Mouse (Mus musculus) liver, embryonic 14.5 days (tissue): Measurements from ENCODE around the gene Klhl33. TPM values are rescaled to one million over a fixed set of nuclear protein-coding genes. Genes with fewer than 3 reads are reported as not detected.
"Not testable (repeated sequence)": the region's sequence is repeated elsewhere in the genome, so short reads cannot be mapped to it uniquely, and the experiment has no call there.

Experiments used
- ATAC-seq: fragments of 200-750 bp; cut with Nextera tagmentation; 2 replicates; pipeline ENCODE4 v1.8.0; 2017; ENCODE audit warnings: moderate number of reproducible peaks, mild to moderate bottlenecking, moderate library complexity; ENCODE audit not compliant: insufficient read depth
- DNase-seq, 3 experiments: peaks; one replicate each; pipeline ENCODE4 v3.0.0-alpha.2; 2012 to 2013; ENCODE audit warnings: low read depth in 3 of 3, low spot score in 3 of 3
- H3K27ac ChIP-seq: fragments of 300-500 bp; sonication (generic); 2 replicates; pipeline ENCODE4 v1.5.1; 2014; ENCODE audit warnings: moderate library complexity, mild to moderate bottlenecking, control low read depth, inconsistent platforms
- H3K27me3 ChIP-seq: fragments of 300-500 bp; sonication (generic); 2 replicates; pipeline ENCODE4 v1.6.1; 2014; ENCODE audit warnings: mild to moderate bottlenecking, low read length, moderate library complexity; ENCODE audit not compliant: control insufficient read depth, insufficient read depth
- H3K36me3 ChIP-seq: fragments of 300-500 bp; sonication (generic); replicated peaks from 2 replicates; pipeline ENCODE4 v1.6.1; 2014; ENCODE audit warnings: low read depth; ENCODE audit not compliant: control insufficient read depth, insufficient read depth
- H3K4me1 ChIP-seq, 2 experiments: fragments of 200-500 bp in 1 of 2; fragments of 300-500 bp in 1 of 2; sonication (generic) in 1 of 2; replicated peaks; 2 replicates each; pipeline ENCODE4 v1.6.1; 2012 to 2014; ENCODE audit warnings: antibody characterized with exemption in 1 of 2, inconsistent platforms in 1 of 2, low read length in 1 of 2; ENCODE audit not compliant: control insufficient read depth in 2 of 2, insufficient read depth in 2 of 2
- H3K4me2 ChIP-seq: fragments of 300-500 bp; sonication (generic); 2 replicates; pipeline ENCODE4 v1.6.1; 2014; ENCODE audit warnings: low read depth, mild to moderate bottlenecking, control low read depth, moderate library complexity
- H3K4me3 ChIP-seq, 2 experiments: fragments of 200-500 bp in 1 of 2; fragments of 300-500 bp in 1 of 2; sonication (generic) in 1 of 2; 2 replicates each; pipeline ENCODE4 v1.5.1; 2012 to 2014; ENCODE audit warnings: low read depth in 2 of 2, low read length in 2 of 2, mild to moderate bottlenecking in 2 of 2, control low read depth in 1 of 2, inconsistent platforms in 1 of 2, moderate library complexity in 1 of 2; ENCODE audit not compliant: insufficient read depth in 1 of 2
- H3K9ac ChIP-seq: fragments of 300-500 bp; sonication (generic); replicated peaks from 2 replicates; pipeline ENCODE4 v1.6.1; 2014; ENCODE audit warnings: mild to moderate bottlenecking, control low read depth, moderate library complexity
- H3K9me3 ChIP-seq: fragments of 300-500 bp; sonication (generic); 2 replicates; pipeline ENCODE4 v1.6.1; 2016; ENCODE audit warnings: low read length, mixed read lengths; ENCODE audit not compliant: control insufficient read depth
- CTCF ChIP-seq: IDR thresholded peaks from 2 replicates; pipeline ENCODE4 v1.5.1; 2016; ENCODE audit warnings: antibody characterized with exemption, low read depth, control low read depth
- EP300 ChIP-seq: IDR thresholded peaks from 2 replicates; pipeline ENCODE4 v1.6.1; 2016; ENCODE audit warnings: antibody characterized with exemption, low read depth
- WGBS: fragments of 180-500 bp; shearing (Covaris S2); extraction: QIAGEN DNeasy Blood & Tissue Kit; methylation state at CpG from one replicate; pipeline ENCODE4 v1.1.7; 2014; ENCODE audit not compliant: insufficient replicate concordance; 5-methylcytosine and 5-hydroxymethylcytosine counted together
- polyA plus RNA-seq, 2 experiments: library from polyadenylated mRNA; depleted of rRNA in 1 of 2; stranded (reverse) in 1 of 2; unstranded in 1 of 2; fragments of >200 nt; fragmentation: Nextera tagmentation in 1 of 2; extraction: Ambion mirVana in 1 of 2; gene quantifications; 2 replicates each; pipeline versions ENCODE4 v1.2.1 to v1.2.3; 2012 to 2014

The Klhl33 gene
- polyA plus RNA-seq, 2 experiments: 0.08 to 0.16 TPM

- H3K4me3 ChIP-seq: peak within 1 kb of the TSS; percentile 77 to 85
- H3K9me3 ChIP-seq: no peaks in the 10 kb centered on the region
- TF ChIP-seq EP300 (no peak), CTCF (no peak)
- peaks cover 0 to 6% of the 10 kb centered on the region in 2 experiments; a peak in 3 of 4 replicates for H3K4me1 ChIP-seq
- H3K27me3 ChIP-seq: no peaks in the 10 kb centered on the region
- H3K4me2 ChIP-seq: peak within 1 kb of the TSS; percentile 96
- peaks cover 31% of the 10 kb centered on the region for H3K36me3 ChIP-seq
- under 1% methylated on average over 57 of the region's 57 CpGs for WGBS
- H3K9ac ChIP-seq: peak within 1 kb of the TSS; percentile 89
- ATAC-seq (peak; percentile 90), DNase-seq (peak; percentile 90 to 92 (median 92))
- H3K27ac ChIP-seq: peak within 1 kb of the TSS; percentile 88
Measured at GRCm38 (mm10) chr14:50924281-50925064, 27.2 kb upstream of the Klhl33 start, which contains the start of the genes Osgep and Apex1. Gene Osgep (minus strand): TSS chr14:50924893. Gene Apex1 (plus strand): TSS chr14:50924968.

GRCm38 (mm10) chr14:50923437-50923836, 26.1 kb upstream of the Klhl33 start:
- not testable (repeated sequence) for H3K4me1 ChIP-seq, DNase-seq, H3K9me3 ChIP-seq, H3K27me3 ChIP-seq, ATAC-seq, H3K27ac ChIP-seq
- Histone ChIP-seq H3K4me2 (peak overlapping the region; percentile 96), H3K4me3 (peak overlapping the region in 1 of 2 experiments; percentile 85; a peak in 2 of 4 replicates), H3K9ac (peak overlapping the region; percentile 89), H3K36me3 (peaks cover 21% of the 10 kb centered on the region)
- 69% methylated on average over 1 of the region's 1 CpGs for WGBS

DNA sequence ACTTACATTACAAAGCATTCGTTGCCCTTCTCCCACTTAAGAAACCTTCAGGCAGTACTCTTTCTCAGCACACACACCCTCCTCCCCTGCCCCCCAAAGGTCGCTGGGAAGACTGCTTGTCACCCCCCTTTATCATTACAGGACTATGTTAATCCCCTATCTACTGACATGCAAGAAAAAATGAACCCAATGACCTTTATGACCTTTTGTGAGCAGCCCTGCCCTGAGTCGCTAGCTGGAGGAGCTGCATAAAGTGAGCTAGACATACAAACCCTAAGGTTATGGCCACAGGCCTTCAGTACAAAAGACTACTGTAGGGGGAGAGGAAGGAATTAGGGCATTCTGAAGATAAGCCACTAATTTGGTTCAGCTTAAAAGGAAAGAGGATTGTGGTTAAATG, 14.0 kb upstream of the Klhl33 start:
- Histone ChIP-seq H3K9me3 (no peaks in the 10 kb centered on the region), H3K4me1 (no peaks in the 10 kb centered on the region), H3K27ac (no peak overlapping the region), H3K27me3 (no peaks in the 10 kb centered on the region), H3K4me2 (no peak overlapping the region), H3K9ac (no peak overlapping the region), H3K36me3 (peaks cover 7% of the 10 kb centered on the region), H3K4me3 (no peak overlapping the region)
- no peak for DNase-seq
- TF ChIP-seq CTCF (no peak), EP300 (no peak)
- ATAC-seq: no peak
- WGBS: 59% methylated on average over 3 of the region's 3 CpGs

DNA sequence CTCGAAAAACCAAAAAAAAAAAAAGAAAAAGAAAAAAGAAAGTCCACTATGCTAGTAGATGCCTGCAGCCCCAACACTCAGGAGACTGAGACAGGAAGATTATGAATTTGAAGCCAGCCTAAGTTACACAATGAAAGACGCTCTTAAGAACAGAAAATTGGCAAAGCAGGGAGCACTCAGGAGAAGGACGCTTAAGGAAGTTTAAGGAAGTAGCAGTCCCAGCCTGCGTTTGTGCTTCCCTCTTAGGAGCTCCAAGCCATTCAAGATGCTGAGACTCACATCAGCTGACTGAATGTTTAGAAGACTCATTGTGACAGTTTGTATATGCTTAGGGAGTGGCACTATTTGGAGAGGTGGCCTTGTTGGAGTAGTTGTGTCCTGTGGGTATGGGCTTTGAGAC, 10.8 kb upstream of the Klhl33 start:
- Histone ChIP-seq H3K27me3 (no peaks in the 10 kb centered on the region), H3K27ac (no peak overlapping the region), H3K4me1 (peaks cover 0 to 2% of the 10 kb centered on the region in 2 experiments; a peak in 1 of 4 replicates), H3K36me3 (no peaks in the 10 kb centered on the region; the same call in 1 of the 2 replicates), H3K9me3 (no peaks in the 10 kb centered on the region), H3K4me3 (no peak overlapping the region), H3K4me2 (no peak overlapping the region), H3K9ac (no peak overlapping the region)
- no peak for DNase-seq
- WGBS: 46% methylated on average over 4 of the region's 4 CpGs
- no peak for ATAC-seq
- TF ChIP-seq EP300 (no peak), CTCF (no peak)

- H3K4me1 ChIP-seq, H3K4me2 ChIP-seq, H3K27me3 ChIP-seq, H3K27ac ChIP-seq, H3K36me3 ChIP-seq, DNase-seq, ATAC-seq, H3K9ac ChIP-seq, H3K9me3 ChIP-seq, H3K4me3 ChIP-seq: not testable (repeated sequence)
Measured at GRCm38 (mm10) chr14:50905327-50905726, 8.0 kb upstream of the Klhl33 start.
